Mouse (Mus musculus) lung, adult 18-20 months (tissue): Measurements from ENCODE around the gene Zmiz1.

Source experiments
- DNase-seq, 2 experiments: peaks; one replicate each; pipeline ENCODE4 v3.0.0; 2022; ENCODE audit warnings: mixed read lengths in 2 of 2

Gene Zmiz1

GRCm38 (mm10) chr14:25620766-25621165 is 161.8 kb downstream of the Zmiz1 start:
- DNase-seq, result no peak

- no peak for DNase-seq
Observed at GRCm38 (mm10) chr14:25623698-25624097, 164.7 kb downstream of the Zmiz1 start.

GRCm38 (mm10) chr14:25624659-25625058 is 165.7 kb downstream of the Zmiz1 start:
- no peak for DNase-seq

GRCm38 (mm10) chr14:25627599-25628255 is 168.7 kb downstream of the Zmiz1 start:
- no peak for DNase-seq

GRCm38 (mm10) chr14:25628448-25629099 is 169.6 kb downstream of the Zmiz1 start:
- no peak for DNase-seq

- no peak for DNase-seq
Observed at GRCm38 (mm10) chr14:25629866-25630606, 171.1 kb downstream of the Zmiz1 start.

GRCm38 (mm10) chr14:25630647-25631409 is 171.8 kb downstream of the Zmiz1 start:
- DNase-seq, result no peak

GRCm38 (mm10) chr14:25631481-25631880 is 172.5 kb downstream of the Zmiz1 start:
- DNase-seq, result no peak

- DNase-seq, result peak in 1 of 2 experiments; percentile 35
Observed at GRCm38 (mm10) chr14:25633539-25634300, 174.7 kb downstream of the Zmiz1 start.

- peak in 1 of 2 experiments; percentile 23 for DNase-seq
Observed at GRCm38 (mm10) chr14:25634328-25634727, 175.3 kb downstream of the Zmiz1 start.

- no peak for DNase-seq
Observed at GRCm38 (mm10) chr14:25635746-25636145, 176.8 kb downstream of the Zmiz1 start.

GRCm38 (mm10) chr14:25636297-25636696 is 177.3 kb downstream of the Zmiz1 start:
- no peak for DNase-seq

GRCm38 (mm10) chr14:25639120-25639758 is 180.3 kb downstream of the Zmiz1 start:
- DNase-seq, result no peak

- DNase-seq, result no peak
Observed at GRCm38 (mm10) chr14:25639979-25640378, 181.0 kb downstream of the Zmiz1 start.

GRCm38 (mm10) chr14:25640421-25641056 is 181.6 kb downstream of the Zmiz1 start:
- DNase-seq, result no peak

- no peak for DNase-seq
Observed at GRCm38 (mm10) chr14:25641067-25641466, 182.1 kb downstream of the Zmiz1 start.

GRCm38 (mm10) chr14:25645717-25646116 is 186.7 kb downstream of the Zmiz1 start:
- DNase-seq, result no peak

- DNase-seq, result peak; percentile 75 to 87
Observed at GRCm38 (mm10) chr14:25646161-25646621, 187.2 kb downstream of the Zmiz1 start.

GRCm38 (mm10) chr14:25651131-25651530 is 192.1 kb downstream of the Zmiz1 start:
- no peak for DNase-seq

- DNase-seq, result no peak
Observed at GRCm38 (mm10) chr14:25651905-25652304, 192.9 kb downstream of the Zmiz1 start.
